Mouse (Mus musculus): ENCODE measurements at regions not wholly inside any gene's neighbourhood (a gene's known extent, or its start where the extent isn't known, plus 50 kb on each side); places are given as distances from the start of the nearest gene placed in this dataset.

- TF ChIP-seq POLR2A (IDR thresholded peaks at IDR 0.05; ENCODE audit: borderline replicate concordance, insufficient read depth, low read length) = no peak
- no peak for TF ChIP-seq CTCF (IDR thresholded peaks at IDR 0.05; ENCODE audit: borderline replicate concordance, insufficient read depth, low read depth, low read length)
These were observed 320.9 kb upstream of the Igfbp3 start for GRCm38 (mm10) chr11:7534590-7534989.

Measured in cerebellum, adult 2 months (tissue).